Mouse (Mus musculus): ENCODE data around the gene Tbc1d30.
"Not testable (repeated sequence)": the region's sequence is repeated elsewhere in the genome, so short reads cannot be mapped to it uniquely, and the experiment has no call there.

Gene Tbc1d30

GRCm38 (mm10) chr10:121364801-121365564 lies 13.9 kb upstream of the Tbc1d30 start, which contains the start of gene Gns:
Gns (plus strand) TSS chr10:121365090.
- peak; percentile 70 for DNase-seq (ENCODE audit: low spot score)

- DNase-seq (ENCODE audit: low spot score) = no peak
Measured at GRCm38 (mm10) chr10:121364306-121364705, 13.2 kb upstream of the Tbc1d30 start.

DNA sequence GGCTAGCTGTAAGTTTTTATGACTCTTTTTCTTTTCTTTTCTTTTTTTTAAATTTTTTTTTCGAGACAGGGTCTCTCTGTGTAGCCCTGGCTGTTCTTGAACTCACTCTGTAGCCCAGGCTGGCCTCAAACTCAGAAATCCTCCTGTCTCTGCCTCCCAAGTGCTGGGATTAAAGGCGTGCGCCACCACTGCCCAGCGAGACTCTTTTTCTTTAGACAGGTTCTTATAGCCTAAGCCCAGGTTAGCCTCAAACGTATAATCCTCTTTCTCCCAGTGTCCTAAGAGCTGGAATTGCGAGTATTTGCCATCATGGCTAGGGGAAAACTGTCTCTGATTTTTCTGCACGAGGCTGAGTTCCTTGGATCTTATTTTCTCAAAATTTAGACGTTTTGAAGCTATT lies 12.1 kb upstream of the Tbc1d30 start:
- DNase-seq (ENCODE audit: low spot score) = no peak

DNA sequence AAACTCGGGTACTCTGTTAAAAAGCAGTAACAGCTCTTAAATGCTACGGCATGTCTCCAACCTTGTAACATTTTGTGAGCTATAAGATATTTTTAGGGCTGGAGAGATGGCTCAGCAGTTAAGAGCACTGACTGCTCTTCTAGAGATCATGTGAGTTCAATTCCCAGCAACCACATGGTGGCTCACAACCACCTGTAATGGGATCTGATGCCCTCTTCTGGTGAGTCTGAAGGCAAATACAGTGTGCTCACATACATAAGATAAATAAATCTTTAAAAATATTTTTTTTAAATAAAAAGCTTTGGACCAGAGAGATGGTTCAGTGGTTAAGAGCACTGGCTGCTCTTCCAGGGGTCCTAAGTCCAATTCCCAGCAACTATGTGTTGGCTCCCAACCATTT lies 9.3 kb upstream of the Tbc1d30 start:
- DNase-seq (ENCODE audit: low spot score) = no peak

DNA sequence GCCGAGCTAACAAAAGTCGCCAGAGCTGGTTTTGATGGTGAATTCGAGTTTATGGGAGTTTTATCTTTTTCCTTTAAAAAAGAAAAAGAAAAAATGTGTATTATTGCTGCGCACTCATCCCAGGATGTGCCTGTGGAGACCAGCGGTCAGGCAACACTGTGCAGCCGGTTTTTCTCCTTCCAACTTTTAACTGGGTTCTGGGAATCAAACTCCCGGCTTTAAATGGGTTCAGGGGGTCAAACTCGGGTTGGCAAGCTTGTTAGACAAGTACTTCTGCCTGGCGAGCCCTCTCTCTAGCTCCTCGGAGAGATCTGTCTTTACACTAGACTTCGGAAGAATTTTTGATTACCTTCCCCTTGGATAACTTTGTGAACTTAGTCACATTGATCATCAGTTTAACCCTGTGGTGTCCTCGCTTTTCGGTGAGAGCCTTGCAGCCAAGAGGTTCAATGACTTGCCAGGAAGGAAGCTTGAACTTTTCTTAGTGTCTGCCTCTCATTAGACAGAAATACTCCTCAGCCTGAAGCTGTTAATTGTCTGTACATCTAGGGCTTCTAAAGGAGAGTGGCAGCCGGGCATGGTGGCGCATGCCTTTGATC lies 713 bp upstream of the Tbc1d30 start:
- DNase-seq (ENCODE audit: low spot score) = no peak

DNA sequence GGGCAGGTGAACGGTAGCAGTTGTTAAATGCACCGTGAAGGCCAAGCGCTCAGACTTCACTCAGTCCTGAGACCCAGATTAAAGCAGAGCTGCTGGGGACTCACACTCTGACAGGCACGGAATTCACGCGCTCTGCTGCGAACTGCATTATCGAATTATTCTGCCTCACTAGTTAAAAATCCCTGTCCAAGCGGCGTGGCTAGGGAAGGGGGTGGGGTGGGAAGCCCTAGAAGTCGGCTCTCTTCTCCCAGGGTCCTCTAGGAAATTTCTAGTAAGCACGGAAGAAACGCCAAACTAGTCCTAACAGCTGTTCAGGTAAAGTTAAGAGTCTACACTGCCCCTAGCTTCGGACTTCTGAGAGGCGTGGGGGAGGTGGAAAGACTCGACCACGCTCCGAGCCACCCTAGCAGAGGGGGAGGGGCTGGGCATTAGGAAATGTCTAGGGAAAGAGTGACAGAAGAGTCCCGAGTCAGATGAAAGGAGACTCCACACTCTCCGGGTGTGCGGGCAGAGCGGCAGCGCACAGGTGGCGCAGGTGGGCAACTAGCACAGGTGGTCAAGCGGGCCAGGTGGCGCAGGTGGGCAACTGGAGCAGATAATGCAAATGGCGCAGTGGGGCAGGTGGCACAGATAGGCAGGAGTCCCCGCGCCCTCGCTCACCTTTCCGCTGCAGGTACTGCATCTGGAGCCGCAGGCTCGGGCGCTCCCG lies 567 bp downstream of the Tbc1d30 start:
- DNase-seq (ENCODE audit: low spot score) = no peak

DNA sequence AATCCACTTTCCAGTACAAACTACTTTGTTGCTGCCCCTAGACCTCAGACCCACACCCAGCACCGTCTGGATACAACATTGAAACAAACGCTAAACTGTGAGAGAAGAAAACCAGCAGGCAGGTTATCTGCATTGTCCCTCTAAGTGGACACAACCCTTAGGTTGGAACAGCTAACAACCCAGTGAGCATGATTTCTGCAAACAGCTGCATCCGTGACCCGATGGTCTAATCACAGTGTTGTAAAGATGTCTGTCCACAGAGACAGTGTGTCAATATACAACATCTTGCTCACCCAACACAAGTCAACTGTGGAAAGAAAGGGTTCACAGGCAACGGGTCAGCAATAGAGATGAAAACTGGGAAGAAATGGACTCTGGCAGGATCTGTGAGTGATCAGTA lies 1.8 kb downstream of the Tbc1d30 start:
- no peak for DNase-seq (ENCODE audit: low spot score)

DNA sequence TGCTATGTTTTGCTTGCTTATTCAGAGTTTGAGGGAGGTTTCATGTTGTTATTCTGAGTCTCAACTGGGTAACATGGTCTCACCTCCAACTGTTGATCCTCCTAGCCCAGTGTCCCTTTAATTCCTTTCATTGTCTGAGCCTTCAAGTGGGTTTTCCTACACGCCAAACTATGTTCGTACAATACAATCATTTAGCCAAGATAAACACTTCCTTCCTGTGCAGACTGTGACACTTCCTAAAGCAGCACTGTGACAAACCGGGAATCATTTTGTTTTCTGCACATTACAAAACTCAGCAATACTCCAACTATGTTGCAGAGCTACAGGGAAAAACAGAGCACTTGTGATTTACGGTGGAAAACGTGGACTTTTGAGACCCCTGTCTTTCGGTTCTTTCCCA lies 7.2 kb downstream of the Tbc1d30 start:
- no peak for DNase-seq (ENCODE audit: low spot score)

- DNase-seq (ENCODE audit: low spot score) = no peak
Measured at GRCm38 (mm10) chr10:121342260-121342659, 8.8 kb downstream of the Tbc1d30 start.

GRCm38 (mm10) chr10:121340754-121341593 lies 10.1 kb downstream of the Tbc1d30 start:
- DNase-seq (ENCODE audit: low spot score) = no peak

- not testable (repeated sequence) for DNase-seq (ENCODE audit: low spot score)
Measured at GRCm38 (mm10) chr10:121336536-121336935, 14.5 kb downstream of the Tbc1d30 start.

DNA sequence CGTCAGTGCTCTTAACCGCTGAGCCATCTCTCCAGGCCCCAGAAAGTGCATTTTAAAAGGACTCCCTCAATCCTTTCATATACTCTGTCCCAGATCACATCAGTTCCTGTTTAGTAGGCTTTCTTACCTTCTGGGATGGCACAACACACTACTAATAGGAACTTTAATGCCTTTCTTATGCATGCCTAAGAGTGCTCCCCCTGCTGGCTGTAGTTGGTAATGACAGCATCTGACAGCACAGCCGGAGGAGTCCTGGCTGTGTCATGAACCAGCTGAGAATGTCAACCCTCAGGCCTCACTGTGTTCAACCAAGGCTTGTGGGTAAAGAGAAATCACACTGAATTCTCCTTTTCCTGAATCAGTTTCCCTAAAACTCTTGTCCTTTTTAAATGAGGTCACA lies 16.5 kb downstream of the Tbc1d30 start:
- DNase-seq (ENCODE audit: low spot score) = peak; percentile 25

DNA sequence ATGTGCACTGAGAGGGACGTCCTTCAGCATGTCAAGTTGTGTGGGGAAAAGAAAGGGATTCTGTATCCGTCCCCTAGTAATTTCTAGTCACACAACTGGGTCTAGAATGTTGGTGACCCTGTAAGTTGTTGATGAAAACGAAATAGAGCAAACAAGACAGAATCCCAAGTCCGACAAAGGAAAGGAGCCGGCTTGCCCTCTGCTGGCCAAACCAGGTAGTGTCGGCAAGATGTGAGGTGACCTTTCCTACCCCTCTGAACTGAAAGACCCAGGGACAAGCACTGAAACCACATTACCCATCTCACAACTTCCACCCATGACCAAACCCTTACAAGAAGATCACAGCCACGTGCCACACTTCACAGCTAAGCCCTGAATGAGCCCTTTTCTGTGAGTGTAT lies 20.1 kb downstream of the Tbc1d30 start:
- DNase-seq (ENCODE audit: low spot score) = peak; percentile 34

GRCm38 (mm10) chr10:121329586-121329985 lies 21.5 kb downstream of the Tbc1d30 start:
- DNase-seq (ENCODE audit: low spot score) = no peak

DNA sequence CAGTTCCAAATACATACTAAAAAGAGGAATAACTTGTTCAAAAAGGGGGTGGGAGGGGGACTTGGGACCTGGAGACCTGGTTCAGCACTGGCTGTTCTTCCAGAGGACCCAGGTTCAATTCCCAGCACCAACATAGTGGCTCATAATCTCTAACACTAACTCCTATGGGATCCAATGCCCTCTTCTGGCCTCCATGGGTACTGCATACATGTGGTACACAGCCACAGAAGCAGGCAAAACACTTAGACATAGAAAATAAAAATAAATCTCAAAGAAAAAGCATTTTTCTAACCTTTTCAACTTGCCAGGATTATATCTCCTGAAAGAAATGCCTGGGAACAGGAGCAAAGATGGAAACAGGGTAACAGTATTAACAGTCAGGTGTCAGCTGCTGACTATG lies 24.9 kb downstream of the Tbc1d30 start:
- no peak for DNase-seq (ENCODE audit: low spot score)

DNA sequence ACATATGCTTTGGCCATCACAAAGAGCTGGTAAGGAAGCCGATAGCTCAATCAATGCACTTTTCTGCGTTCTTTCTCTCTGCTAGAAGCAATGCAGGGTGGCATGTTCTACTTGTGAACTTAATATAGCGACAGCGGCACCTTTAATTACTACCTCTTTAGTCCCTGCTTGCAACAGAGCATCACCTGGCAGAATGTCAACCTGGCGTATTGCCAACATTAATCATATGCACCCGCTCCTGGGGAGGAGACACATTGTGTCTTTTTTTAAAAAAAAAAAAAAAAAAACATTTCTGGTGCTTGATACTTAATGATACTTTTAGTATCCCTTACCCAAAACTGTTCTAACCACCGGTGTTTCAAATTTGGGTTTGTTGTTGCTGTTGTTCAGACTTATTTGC lies 27.6 kb downstream of the Tbc1d30 start:
- no peak for DNase-seq (ENCODE audit: low spot score)

DNA sequence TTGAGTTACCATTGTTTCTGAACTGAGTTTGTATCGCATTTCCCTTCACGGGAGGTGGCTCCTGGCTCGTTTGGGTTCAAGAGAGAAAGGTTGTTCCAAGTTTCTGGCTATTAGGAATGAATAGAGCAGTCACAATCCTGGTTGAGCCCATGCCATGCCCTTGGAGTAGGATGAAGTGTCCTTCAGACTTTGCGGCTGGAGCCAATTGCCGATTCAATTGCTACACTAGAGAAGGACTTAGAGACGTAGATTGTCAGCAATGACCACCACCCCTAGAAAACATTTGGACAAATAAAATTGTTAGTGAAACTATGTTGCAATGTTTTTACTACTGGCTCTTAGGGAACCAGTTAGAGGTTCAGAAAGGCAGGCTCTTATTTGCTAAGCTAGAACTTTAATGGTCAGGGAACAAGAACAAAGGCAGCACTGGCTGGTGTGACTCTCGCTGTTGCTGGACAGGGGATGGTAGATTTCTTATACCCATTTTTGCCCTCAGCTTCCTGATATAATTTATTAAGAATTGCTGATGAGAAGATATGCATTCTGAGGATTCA lies 32.6 kb downstream of the Tbc1d30 start:
- DNase-seq (ENCODE audit: low spot score) = no peak

DNA sequence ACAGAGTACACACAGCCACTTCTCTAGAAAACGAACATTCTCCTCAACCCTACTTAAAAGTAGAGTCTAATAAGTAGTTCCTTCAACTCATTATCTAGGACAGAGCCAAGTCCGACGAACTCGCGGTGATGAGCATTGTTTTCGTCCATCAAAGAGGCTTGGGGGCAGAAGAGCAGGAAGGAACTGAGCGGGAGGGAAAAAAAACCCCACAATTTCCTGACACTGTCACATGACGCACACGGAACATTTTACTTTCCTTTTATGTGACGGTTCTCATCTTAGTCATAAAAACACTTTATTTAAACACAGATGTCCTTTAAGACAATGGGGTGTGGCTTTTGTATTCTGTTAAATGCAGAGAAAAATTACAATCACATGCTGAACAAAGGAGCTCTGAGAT lies 34.7 kb downstream of the Tbc1d30 start:
- no peak for DNase-seq (ENCODE audit: low spot score)

DNA sequence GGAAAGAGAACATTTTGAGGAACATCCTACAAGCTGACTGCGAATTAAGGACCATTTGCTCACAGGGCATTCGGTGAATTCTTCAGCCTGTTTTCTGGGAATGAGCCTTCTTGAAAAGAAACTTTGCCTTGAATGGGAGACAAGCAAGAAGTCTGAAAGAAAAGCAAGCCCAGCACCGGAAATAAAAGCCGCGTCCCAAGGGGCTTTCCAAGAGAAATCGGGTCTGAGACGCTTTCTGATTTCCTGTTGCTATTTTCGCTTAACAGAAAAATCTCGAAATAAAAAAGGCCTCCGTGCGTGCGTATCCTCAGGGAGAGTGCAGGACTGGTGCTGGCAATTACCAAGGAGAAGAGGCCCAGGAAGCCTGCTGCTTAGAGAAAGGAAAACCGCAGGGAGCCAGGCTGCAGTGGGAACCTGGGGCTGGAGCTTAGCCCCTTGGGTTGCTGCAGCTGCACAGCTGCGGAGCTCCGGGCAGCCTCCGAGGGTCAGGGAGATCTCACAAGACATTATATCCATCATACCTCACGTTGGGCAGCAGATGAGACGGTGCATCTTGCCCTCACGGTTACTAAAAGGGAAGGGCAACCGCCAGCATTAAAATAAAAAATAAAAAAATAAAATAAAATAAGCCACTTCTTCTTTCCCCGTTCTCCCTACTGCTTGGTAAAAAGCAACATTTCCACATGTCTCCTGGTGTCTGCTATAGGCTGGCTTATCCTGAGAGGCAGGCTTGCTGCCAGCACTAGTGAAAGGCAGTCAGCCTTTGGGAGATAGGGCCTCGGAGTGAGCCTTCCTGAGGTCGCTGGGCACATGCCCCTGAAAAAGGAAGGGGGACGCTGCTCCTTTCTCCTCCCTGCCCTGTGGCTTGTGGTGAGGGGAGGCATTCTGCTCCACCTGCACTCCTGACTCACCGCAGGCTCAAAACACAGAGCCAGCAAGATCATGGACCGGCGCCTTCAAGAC lies 35.5 kb downstream of the Tbc1d30 start:
- no peak for DNase-seq (ENCODE audit: low spot score)

- DNase-seq (ENCODE audit: low spot score) = no peak
Measured at GRCm38 (mm10) chr10:121314186-121314585, 36.9 kb downstream of the Tbc1d30 start.

- no peak for DNase-seq (ENCODE audit: low spot score)
Measured at GRCm38 (mm10) chr10:121313049-121313448, 38.0 kb downstream of the Tbc1d30 start.

All from c-Kit-positive CD71-positive TER-119-positive erythroid progenitor cells, embryonic 14.5 days (primary cell).